Mouse (Mus musculus) ES-Bruce4 (cell line): ENCODE data around the gene Pcolce. TPM values are rescaled to one million over a fixed set of nuclear protein-coding genes. Genes with fewer than 3 reads are reported as not detected.

Experiments used
- H3K27ac ChIP-seq: 2 replicates; pipeline ENCODE4 v1.5.1; 2012; ENCODE audit warnings: low read length, inconsistent platforms; ENCODE audit not compliant: insufficient read depth
- H3K27me3 ChIP-seq: 2 replicates; pipeline ENCODE4 v1.6.1; 2012; ENCODE audit warnings: mild to moderate bottlenecking, low read length, inconsistent platforms; ENCODE audit not compliant: control insufficient read depth, poor library complexity, insufficient read depth, severe bottlenecking
- H3K36me3 ChIP-seq: 2 replicates; pipeline ENCODE4 v1.6.1; 2012; ENCODE audit warnings: inconsistent platforms, mild to moderate bottlenecking, low read length, moderate library complexity; ENCODE audit not compliant: control insufficient read depth, poor library complexity, insufficient read depth, severe bottlenecking
- H3K4me1 ChIP-seq: one replicate; pipeline ENCODE4 v1.8.1; 2011; ENCODE audit warnings: low read length; ENCODE audit not compliant: control insufficient read depth, insufficient read depth
- H3K4me3 ChIP-seq: 2 replicates; pipeline ENCODE4 v1.5.1; 2011; ENCODE audit warnings: low read depth, mild to moderate bottlenecking, low read length
- H3K9ac ChIP-seq: 2 replicates; pipeline ENCODE4 v1.6.1; 2012; ENCODE audit warnings: low read depth, mild to moderate bottlenecking, inconsistent platforms; ENCODE audit not compliant: poor library complexity, severe bottlenecking
- H3K9me3 ChIP-seq: replicated peaks from 2 replicates; pipeline ENCODE4 v1.6.1; 2012; ENCODE audit warnings: mild to moderate bottlenecking, low read length, inconsistent platforms; ENCODE audit not compliant: control insufficient read depth, poor library complexity, insufficient read depth, severe bottlenecking
- CTCF ChIP-seq: IDR thresholded peaks from one replicate; pipeline ENCODE4 v1.8.1; 2011; ENCODE audit warnings: low read depth, low read length
- EP300 ChIP-seq: IDR thresholded peaks from 2 replicates; pipeline ENCODE4 v1.6.1; 2011; ENCODE audit warnings: low read depth, low read length; ENCODE audit not compliant: insufficient read depth
- POLR2A ChIP-seq: IDR thresholded peaks from one replicate; pipeline ENCODE4 v1.8.1; 2011; ENCODE audit warnings: low read length; ENCODE audit not compliant: insufficient read depth
- polyA plus RNA-seq: library from polyadenylated mRNA; stranded (reverse); fragments of >200 nt; gene quantifications from 2 replicates; pipeline ENCODE4 v1.2.4, GENCODE M21; 2011; ENCODE audit warnings: low read depth; ENCODE audit not compliant: missing spikeins, insufficient read depth, insufficient read length

The Pcolce gene
- polyA plus RNA-seq, 1 experiment = 49.2 TPM

DNA sequence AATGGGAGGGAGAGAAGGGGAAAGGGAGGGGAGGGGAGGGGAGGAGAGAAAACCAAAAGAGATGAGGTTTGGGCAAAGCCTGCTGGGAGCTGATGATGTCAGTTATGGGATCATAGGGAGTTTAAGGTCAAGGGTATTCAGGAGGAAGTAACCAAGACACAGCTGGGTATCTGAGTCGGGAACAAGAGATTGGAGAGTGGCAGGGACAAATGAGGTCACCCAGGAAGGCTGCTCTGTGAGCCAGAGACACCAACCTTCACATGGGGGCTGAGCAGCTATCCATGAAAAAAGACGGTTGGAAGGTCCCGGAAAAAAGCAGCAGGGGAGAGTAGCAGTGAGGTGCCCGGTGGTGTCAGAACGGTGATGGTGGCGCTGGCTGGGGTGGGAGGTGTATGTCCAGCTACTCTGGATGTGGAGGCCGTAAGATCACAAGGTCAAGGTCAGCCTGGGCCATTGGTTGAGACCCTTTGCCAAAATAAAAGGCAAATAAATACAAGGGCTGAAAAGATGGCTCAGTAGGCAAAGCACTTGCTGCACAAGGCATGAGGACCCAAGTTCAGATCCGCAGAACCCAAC is 45.3 kb downstream of the Pcolce start:
- Histone ChIP-seq H3K4me3 (no peak overlapping the region), H3K9ac (no peak overlapping the region), H3K27me3 (no peaks in the 10 kb centered on the region), H3K9me3 (no peaks in the 10 kb centered on the region), H3K4me1 (no peaks in the 10 kb centered on the region), H3K36me3 (no peaks in the 10 kb centered on the region), H3K27ac (no peak overlapping the region)
- TF ChIP-seq EP300 (no peak), POLR2A (no peak), CTCF (no peak)

DNA sequence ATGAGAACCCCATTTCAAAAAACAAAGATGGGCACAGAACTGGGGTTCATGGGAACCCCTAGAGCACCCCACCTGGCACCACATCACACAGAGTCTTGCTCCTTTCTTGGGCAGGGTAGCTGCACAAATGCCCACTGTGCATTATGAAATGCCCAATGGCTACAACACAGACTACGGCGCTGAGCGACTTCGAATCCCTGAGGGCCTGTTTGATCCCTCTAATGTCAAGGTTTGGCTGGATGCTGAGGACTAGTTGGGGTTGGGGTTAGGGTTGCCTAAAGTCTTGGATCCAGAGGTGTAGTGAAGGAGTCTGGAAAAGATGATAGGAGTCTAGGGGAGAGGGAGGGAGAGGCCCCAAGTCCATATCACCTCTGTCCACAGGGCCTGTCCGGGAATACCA is 47.2 kb downstream of the Pcolce start:
- Histone ChIP-seq H3K9ac (no peak overlapping the region), H3K9me3 (no peaks in the 10 kb centered on the region), H3K4me3 (no peak overlapping the region), H3K27ac (no peak overlapping the region), H3K36me3 (no peaks in the 10 kb centered on the region), H3K27me3 (no peaks in the 10 kb centered on the region), H3K4me1 (peaks cover 4% of the 10 kb centered on the region)
- TF ChIP-seq CTCF (no peak), POLR2A (no peak), EP300 (no peak)

DNA sequence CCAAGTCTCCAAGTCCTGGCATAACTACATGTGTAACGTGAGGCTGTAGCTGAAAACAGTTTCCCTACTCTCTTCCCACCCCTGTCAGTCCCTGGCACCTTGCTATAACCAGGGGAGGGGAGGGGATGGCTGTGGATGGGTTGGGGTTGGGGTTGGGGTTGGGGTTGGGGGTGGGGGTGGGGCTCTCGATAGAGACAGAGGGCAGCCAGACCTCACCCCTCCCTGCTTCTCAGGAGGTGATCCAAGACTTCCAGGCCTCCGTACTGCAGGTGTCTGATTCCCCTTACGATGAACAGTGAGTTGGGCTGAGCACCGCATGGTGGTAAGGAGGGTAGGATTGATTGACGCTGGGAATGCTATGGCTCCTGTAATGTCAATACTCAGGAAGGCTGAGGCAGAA is 47.8 kb downstream of the Pcolce start:
- Histone ChIP-seq H3K36me3 (no peaks in the 10 kb centered on the region), H3K9ac (no peak overlapping the region), H3K4me3 (no peak overlapping the region), H3K4me1 (peaks cover 4% of the 10 kb centered on the region), H3K9me3 (no peaks in the 10 kb centered on the region), H3K27me3 (no peaks in the 10 kb centered on the region), H3K27ac (no peak overlapping the region)
- TF ChIP-seq EP300 (no peak), POLR2A (no peak), CTCF (no peak)

DNA sequence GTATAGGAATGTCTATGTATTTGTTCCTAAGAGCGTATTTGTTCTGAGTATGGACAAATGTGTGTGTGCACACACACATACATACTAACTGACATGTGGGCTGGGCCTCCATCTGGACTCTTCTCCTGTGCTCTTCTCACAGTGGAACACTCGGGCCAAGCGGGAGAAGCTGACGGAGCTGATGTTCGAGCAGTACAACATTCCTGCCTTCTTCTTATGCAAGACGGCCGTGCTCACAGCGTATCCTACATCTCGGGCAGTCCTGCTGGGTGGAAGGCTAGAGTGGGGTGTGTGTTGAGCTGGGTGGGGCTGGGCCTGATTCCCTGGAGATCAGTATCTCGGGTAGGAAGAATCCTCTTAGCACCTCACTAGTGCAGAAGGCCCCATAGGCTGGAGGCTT is 50.6 kb downstream of the Pcolce start:
- Histone ChIP-seq H3K9ac (no peak overlapping the region), H3K27ac (no peak overlapping the region), H3K27me3 (no peaks in the 10 kb centered on the region), H3K9me3 (no peaks in the 10 kb centered on the region), H3K36me3 (no peaks in the 10 kb centered on the region), H3K4me3 (no peak overlapping the region), H3K4me1 (peaks cover 4% of the 10 kb centered on the region)
- TF ChIP-seq CTCF = no peak

DNA sequence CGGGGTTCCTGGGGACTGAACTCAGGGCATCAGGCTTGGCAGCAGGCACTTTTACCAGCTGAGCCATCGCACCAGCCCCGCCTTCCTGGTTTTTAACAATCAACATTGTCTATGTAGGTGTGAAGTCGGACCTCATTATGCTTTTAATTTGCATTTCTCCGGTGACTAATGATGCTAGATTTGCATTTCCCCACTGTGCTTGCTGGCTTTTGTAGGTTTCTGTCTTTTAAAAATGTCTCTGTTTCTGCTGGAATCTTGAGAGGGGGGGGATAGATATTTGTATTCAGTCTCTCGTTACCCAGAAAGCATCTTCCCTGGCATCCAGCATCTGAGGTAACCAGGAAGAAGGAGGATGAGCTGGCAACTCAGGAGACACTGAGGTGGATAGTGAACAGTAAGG is 52.0 kb downstream of the Pcolce start:
- Histone ChIP-seq H3K4me3 (no peak overlapping the region), H3K9me3 (no peaks in the 10 kb centered on the region), H3K27me3 (no peaks in the 10 kb centered on the region), H3K36me3 (no peaks in the 10 kb centered on the region), H3K4me1 (peaks cover 4% of the 10 kb centered on the region), H3K9ac (no peak overlapping the region), H3K27ac (no peak overlapping the region)
- TF ChIP-seq POLR2A (no peak), CTCF (no peak), EP300 (no peak)

Other genes with a start within 250 kb of the Pcolce start
- gene Zan, start 136.7 kb downstream of the Pcolce start, polyA plus RNA-seq = 0.04 TPM in 1 of 2 replicates, not detected in the other
- 14.4 and 15.0 TPM in 2 replicates for gene Pop7, start 111.3 kb downstream of the Pcolce start, polyA plus RNA-seq
- 33.5 and 37.9 TPM in 2 replicates for gene Gigyf1, start 95.2 kb downstream of the Pcolce start, polyA plus RNA-seq
- not detected in 2 replicates for gene Epo, start 80.5 kb downstream of the Pcolce start, polyA plus RNA-seq
- gene Gnb2, start 80.3 kb downstream of the Pcolce start, polyA plus RNA-seq = 208 and 237 TPM in 2 replicates
- not detected in 2 replicates for gene Actl6b, start 60.3 kb downstream of the Pcolce start, polyA plus RNA-seq
- gene Tfr2, start 43.9 kb downstream of the Pcolce start, polyA plus RNA-seq = 2.3 and 5.4 TPM in 2 replicates
- gene Mospd3, start 12.7 kb downstream of the Pcolce start, polyA plus RNA-seq = 20.3 and 22.4 TPM in 2 replicates
- 0.48 and 0.94 TPM in 2 replicates for gene Fbxo24, start 15.2 kb upstream of the Pcolce start, polyA plus RNA-seq
- 25.1 and 28.6 TPM in 2 replicates for gene Lrch4, start 15.3 kb upstream of the Pcolce start, polyA plus RNA-seq
- gene Gm20605, start 15.4 kb upstream of the Pcolce start, polyA plus RNA-seq = 5.4 and 9.0 TPM in 2 replicates
- gene Sap25, start 27.6 kb upstream of the Pcolce start, polyA plus RNA-seq = 5.0 and 7.9 TPM in 2 replicates
- 1.2 and 1.5 TPM in 2 replicates for gene Irs3, start 31.9 kb upstream of the Pcolce start, polyA plus RNA-seq
- gene Agfg2, start 70.9 kb upstream of the Pcolce start, polyA plus RNA-seq = 14.8 and 16.0 TPM in 2 replicates
- 12.4 and 13.0 TPM in 2 replicates for gene Nyap1, start 127.8 kb upstream of the Pcolce start, polyA plus RNA-seq
- 47.7 and 53.3 TPM in 2 replicates for gene Tsc22d4, start 131.9 kb upstream of the Pcolce start, polyA plus RNA-seq
- gene Ppp1r35, start 165.1 kb upstream of the Pcolce start, polyA plus RNA-seq = 30.3 and 35.4 TPM in 2 replicates
- gene Mepce, start 173.9 kb upstream of the Pcolce start, polyA plus RNA-seq = 21.6 and 24.8 TPM in 2 replicates
- gene Zcwpw1, start 174.0 kb upstream of the Pcolce start, polyA plus RNA-seq = 15.0 and 15.5 TPM in 2 replicates
- gene Pilra, start 222.5 kb upstream of the Pcolce start, polyA plus RNA-seq = not detected in 2 replicates
- not detected in 2 replicates for gene Pilrb1, start 244.3 kb upstream of the Pcolce start, polyA plus RNA-seq